Mouse (Mus musculus) heart, adult 2 months (tissue): ENCODE data around the gene Apeh. TPM values are rescaled to one million over a fixed set of nuclear protein-coding genes. Genes with fewer than 3 reads are reported as not detected.
A peak's percentile ranks its signal among the peaks of the same experiment; 100 is the strongest.

Experiments
- DNase-seq, 2 experiments: peaks; one replicate each; pipeline ENCODE4 v3.0.0; 2021
- H3K27ac ChIP-seq: fragments of 200-600 bp; 2 replicates; pipeline ENCODE4 v1.8.1; 2022
- H3K27me3 ChIP-seq: fragments of 200-500 bp; 2 replicates; pipeline ENCODE4 v1.6.1; 2012; ENCODE audit warnings: mild to moderate bottlenecking, low read length, inconsistent platforms, mixed read lengths; ENCODE audit not compliant: control insufficient read depth, insufficient read depth
- H3K36me3 ChIP-seq: fragments of 200-500 bp; 2 replicates; pipeline ENCODE4 v1.6.1; 2012; ENCODE audit warnings: low read length, inconsistent platforms; ENCODE audit not compliant: control insufficient read depth, insufficient read depth
- H3K4me1 ChIP-seq: fragments of 200-500 bp; 2 replicates; pipeline ENCODE4 v1.6.1; 2011; ENCODE audit warnings: low read length; ENCODE audit not compliant: control insufficient read depth, insufficient read depth
- H3K4me3 ChIP-seq: fragments of 200-600 bp; 2 replicates; pipeline ENCODE4 v1.8.1; 2022
- H3K79me2 ChIP-seq: fragments of 200-500 bp; replicated peaks from 2 replicates; pipeline ENCODE4 v1.6.1; 2012; ENCODE audit warnings: mild to moderate bottlenecking, inconsistent platforms, low read length, moderate library complexity, mixed read lengths; ENCODE audit not compliant: control insufficient read depth, insufficient read depth
- H3K9ac ChIP-seq: fragments of 200-500 bp; 2 replicates; pipeline ENCODE4 v1.6.1; 2012; ENCODE audit warnings: low read depth, mild to moderate bottlenecking, control low read depth, inconsistent platforms, low read length, mixed read lengths
- CTCF ChIP-seq: fragments of 200-600 bp; IDR thresholded peaks from 2 replicates; pipeline ENCODE4 v1.8.1; 2022; ENCODE audit warnings: antibody characterized with exemption, mild to moderate bottlenecking, moderate library complexity
- EP300 ChIP-seq: fragments of 200-500 bp; IDR thresholded peaks from 2 replicates; pipeline ENCODE4 v1.6.1; 2011; ENCODE audit warnings: low read depth, low read length, control low read depth; ENCODE audit not compliant: insufficient read depth
- POLR2A ChIP-seq: fragments of 200-500 bp; IDR thresholded peaks from 2 replicates; pipeline ENCODE4 v1.6.1; 2011; ENCODE audit warnings: mild to moderate bottlenecking, low read depth, low read length, control low read depth; ENCODE audit not compliant: insufficient read depth
- WGBS: fragments of 180-500 bp; shearing (Covaris S2); methylation state at CpG from one replicate; pipeline ENCODE4 v1.1.7; 2018; 5-methylcytosine and 5-hydroxymethylcytosine counted together
- intact Hi-C: fragments of 180-260 bp; cut with DNase I; formaldehyde crosslinking; loops from one replicate; pipeline ENCODE4 v1.15.1; 2025
- polyA plus RNA-seq: library from polyadenylated mRNA; depleted of rRNA; stranded (reverse); fragments of >200 nt; gene quantifications from 2 replicates; pipeline ENCODE4 v1.2.3, GENCODE M21; 2012
- total RNA-seq, 2 experiments: library from RNA; stranded (reverse); gene quantifications; 2 replicates each; pipeline ENCODE4 v1.2.3; 2021

Gene Apeh
- total and polyA plus RNA-seq, 3 experiments: 37.6 to 58.0 (median 39.3) TPM

DNA sequence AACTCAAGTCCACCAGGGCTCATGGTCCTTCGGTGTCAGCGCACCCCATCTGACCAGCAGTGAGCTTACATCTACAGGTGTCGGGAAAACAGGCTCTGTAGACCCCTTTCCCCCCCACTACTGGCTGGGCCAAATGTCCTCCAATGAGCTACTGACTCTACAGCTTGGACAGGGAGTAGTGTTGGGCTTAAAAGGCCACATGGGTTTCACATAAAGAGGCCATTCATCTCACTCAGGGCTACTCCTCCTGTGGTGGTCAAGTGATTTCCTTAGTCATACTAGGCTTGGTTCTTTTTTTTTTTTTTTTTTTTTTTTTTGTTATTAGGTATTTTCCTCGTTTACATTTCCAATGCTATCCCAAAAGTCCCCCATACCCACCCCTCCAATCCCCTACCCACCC, 29.5 kb upstream of the Apeh start:
- H3K79me2 ChIP-seq: no peaks in the 10 kb centered on the region
- intact Hi-C loops: no loop called here
- WGBS: 78% methylated on average over 4 of the region's 4 CpGs
- DNase-seq: no peak
- no peak for TF ChIP-seq EP300
- TF ChIP-seq CTCF: no peak
- TF ChIP-seq POLR2A: no peak
- no peak overlapping the region for H3K27ac ChIP-seq
- no peak overlapping the region for H3K4me3 ChIP-seq
- H3K27me3 ChIP-seq: no peaks in the 10 kb centered on the region
- peaks cover 1% of the 10 kb centered on the region; the same call in 1 of the 2 replicates for H3K4me1 ChIP-seq
- no peak overlapping the region for H3K9ac ChIP-seq
- H3K36me3 ChIP-seq: no peaks in the 10 kb centered on the region

DNA sequence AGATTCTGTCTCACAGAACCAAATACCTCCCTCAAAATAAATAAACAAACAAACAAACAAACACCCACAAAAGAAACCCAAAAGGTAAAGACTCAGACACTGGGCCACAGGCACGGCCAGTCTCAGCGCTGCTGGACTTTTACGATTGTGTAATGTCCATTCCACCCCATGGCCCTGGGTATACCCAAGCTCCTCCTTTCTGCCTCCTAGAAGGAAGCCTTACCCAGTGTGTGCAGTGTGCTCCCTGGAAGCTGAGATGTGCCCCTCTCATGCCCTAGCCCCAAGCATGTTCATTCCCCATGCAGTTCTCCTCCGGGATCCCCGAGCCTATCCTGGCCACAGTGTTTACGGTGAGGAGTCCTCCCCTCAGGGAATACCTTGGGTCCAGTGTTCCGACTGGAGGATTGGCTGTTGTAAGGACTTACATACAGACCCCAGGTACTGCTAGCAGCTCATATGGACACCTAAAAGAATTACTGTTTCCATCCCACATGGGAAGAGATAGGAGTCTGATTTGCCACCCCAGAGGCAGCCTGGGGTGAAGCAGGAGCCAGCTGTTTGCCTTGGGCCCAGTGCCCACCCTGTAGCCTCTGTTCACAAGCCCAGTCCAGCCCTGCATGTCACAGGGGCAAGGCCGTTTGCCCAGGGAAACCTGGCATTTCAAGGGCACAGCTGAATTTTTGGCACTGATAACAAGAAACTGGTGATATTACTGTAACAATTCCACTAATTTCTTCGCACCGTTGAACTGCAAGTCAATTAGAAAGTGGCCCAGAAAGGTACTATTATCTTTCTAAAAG, 27.0 kb upstream of the Apeh start:
- 82% methylated on average over 10 of the region's 10 CpGs for WGBS
- Histone ChIP-seq H3K27ac (no peak overlapping the region), H3K27me3 (no peaks in the 10 kb centered on the region), H3K4me3 (no peak overlapping the region), H3K79me2 (no peaks in the 10 kb centered on the region), H3K36me3 (no peaks in the 10 kb centered on the region), H3K9ac (no peak overlapping the region), H3K4me1 (peaks cover 1% of the 10 kb centered on the region; the same call in 1 of the 2 replicates)
- TF ChIP-seq EP300 (no peak), CTCF (no peak), POLR2A (no peak)
- no peak for DNase-seq
- intact Hi-C loops: no loop called here

DNA sequence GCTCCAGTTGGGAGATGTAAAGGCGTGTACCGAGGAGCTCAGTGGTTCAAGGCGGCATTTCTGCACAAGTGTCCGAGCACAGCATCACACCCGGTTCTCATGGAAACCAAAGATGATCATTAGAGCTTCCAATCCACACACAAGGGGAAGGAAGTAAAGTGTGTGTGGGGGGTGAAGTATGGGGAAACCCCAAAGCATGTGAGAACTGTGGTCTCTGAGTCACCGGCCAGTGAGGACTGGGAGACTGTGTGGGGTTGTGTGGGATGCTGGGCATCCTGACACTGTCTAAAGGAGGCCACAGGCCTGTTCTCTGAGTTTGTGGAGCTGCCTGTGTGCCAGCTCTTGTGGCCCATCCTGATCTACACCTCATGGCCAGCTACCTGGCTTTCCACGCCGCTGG, 26.3 kb upstream of the Apeh start:
- 80% methylated on average over 8 of the region's 8 CpGs for WGBS
- intact Hi-C loops: no loop called here
- H3K27ac ChIP-seq: no peak overlapping the region

DNA sequence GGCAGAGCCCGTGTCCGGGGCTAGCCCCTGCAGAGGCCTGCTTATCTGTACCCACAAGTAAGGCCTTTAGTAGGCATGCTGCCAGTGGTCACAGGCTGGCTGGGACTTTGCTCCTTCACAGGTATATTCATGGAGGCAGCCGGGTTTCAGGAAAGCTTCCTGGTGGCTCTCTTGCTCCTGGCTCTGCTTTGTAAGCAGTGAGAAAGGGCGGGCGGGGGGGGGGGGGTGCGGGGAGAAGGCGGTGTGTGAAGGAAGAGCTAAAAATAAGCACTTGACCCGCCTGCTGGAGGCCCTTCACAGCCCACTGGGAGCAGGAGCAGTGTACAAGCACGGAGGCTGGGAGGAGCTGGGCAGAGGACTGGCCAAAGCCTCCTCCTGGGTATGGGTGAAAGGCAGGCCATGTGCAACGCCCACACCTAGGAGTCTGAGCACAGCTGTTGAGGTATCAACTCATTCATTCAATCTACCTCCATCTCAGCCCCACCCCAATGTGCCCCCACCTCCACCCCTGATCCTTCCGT, 25.5 kb upstream of the Apeh start:
- peaks cover 2% of the 10 kb centered on the region; the same call in 1 of the 2 replicates for H3K27me3 ChIP-seq
- H3K4me1 ChIP-seq: peaks cover 1% of the 10 kb centered on the region; the same call in 1 of the 2 replicates
- H3K27ac ChIP-seq: no peak overlapping the region; the same call in 1 of the 2 replicates
- H3K36me3 ChIP-seq: no peaks in the 10 kb centered on the region
- H3K4me3 ChIP-seq: no peak overlapping the region
- no peak overlapping the region for H3K9ac ChIP-seq
- H3K79me2 ChIP-seq: no peaks in the 10 kb centered on the region
- intact Hi-C loops: no loop called here
- DNase-seq: peak; percentile 36 to 66
- 14% methylated on average over 10 of the region's 11 CpGs for WGBS
- TF ChIP-seq EP300: no peak
- TF ChIP-seq POLR2A: no peak
- no peak for TF ChIP-seq CTCF

More for the DNA sequence above, 26.3 kb upstream of the Apeh start:
- Histone ChIP-seq H3K4me3 (no peak overlapping the region), H3K36me3 (no peaks in the 10 kb centered on the region), H3K9ac (no peak overlapping the region), H3K79me2 (no peaks in the 10 kb centered on the region), H3K27me3 (no peaks in the 10 kb centered on the region), H3K4me1 (peaks cover 1% of the 10 kb centered on the region; the same call in 1 of the 2 replicates)
- no peak for DNase-seq
- no peak for TF ChIP-seq EP300
- TF ChIP-seq CTCF: no peak
- no peak for TF ChIP-seq POLR2A

DNA sequence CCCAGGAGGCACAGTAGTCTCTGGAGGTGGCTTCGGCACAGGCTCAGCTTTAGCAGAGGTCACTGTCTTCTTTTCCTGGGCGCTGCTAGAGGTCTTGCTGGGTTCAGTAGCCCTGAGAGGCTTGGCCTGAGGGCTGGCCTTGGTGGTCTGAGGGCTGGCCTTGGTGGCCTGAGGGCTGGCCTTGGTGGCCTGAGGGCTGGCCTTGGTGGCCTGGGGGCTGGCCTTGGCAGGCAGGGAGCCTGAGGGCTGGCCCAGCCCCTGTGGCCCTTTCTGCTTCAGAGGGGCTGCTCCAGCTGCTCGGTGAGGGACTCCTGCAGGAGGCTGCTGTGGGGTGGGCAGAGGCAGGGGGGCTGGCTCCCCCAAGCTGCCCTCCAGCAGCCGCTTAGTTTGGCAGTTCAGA, 22.7 kb upstream of the Apeh start:
- H3K79me2 ChIP-seq: no peaks in the 10 kb centered on the region
- H3K4me1 ChIP-seq: peaks cover 1% of the 10 kb centered on the region; the same call in 1 of the 2 replicates
- TF ChIP-seq EP300 (no peak), POLR2A (no peak), CTCF (no peak)

More for the DNA sequence above, 22.7 kb upstream of the Apeh start:
- Histone ChIP-seq H3K27me3 (peaks cover 2% of the 10 kb centered on the region; the same call in 1 of the 2 replicates), H3K9ac (no peak overlapping the region), H3K36me3 (no peaks in the 10 kb centered on the region), H3K27ac (no peak overlapping the region), H3K4me3 (no peak overlapping the region)
- 80% methylated on average over 4 of the region's 4 CpGs for WGBS
- intact Hi-C loops: no loop called here
- DNase-seq: no peak
